Mouse (Mus musculus): ENCODE measurements around the gene Macc1.

GRCm38 (mm10) chr12:119425749-119426148 lies 111.7 kb downstream of the Macc1 start:
- no peak for TF ChIP-seq POLR2A (IDR thresholded peaks at IDR 0.05; ENCODE audit: low read depth, low read length)
- TF ChIP-seq CTCF (IDR thresholded peaks at IDR 0.05; ENCODE audit: extremely low read depth, insufficient read depth, insufficient read length, insufficient replicate concordance): no peak

All from spleen, adult 2 months (tissue).